Comparison of ENCODE assay signal across 30 mouse cellular contexts in genomic region chr12:51073503-51073902, GRCm38 (mm10).
"Had no signal": no experiment of that assay in that cellular context is flagged by ENCODE, and none has a peak within 500 bp of the region (broad histone marks: within the 10 kb centered on the region; RNA-seq: fewer than 3 reads in every experiment).

No protein-coding gene starts in this region.

- H3K4me2 ChIP-seq: heart, embryonic 11.5 days; heart, embryonic 12.5 days; heart, embryonic 13.5 days; heart, embryonic 15.5 days; hindbrain, embryonic 12.5 days; hindbrain, embryonic 13.5 days; hindbrain, embryonic 14.5 days; hindbrain, embryonic 15.5 days; intestine, embryonic 15.5 days; kidney, embryonic 15.5 days had no signal

- DNase-seq: heart, postnatal 10 days; heart, postnatal 14 days; heart, postnatal 36 days; heart, postnatal 4 days; kidney, adult 11 months; kidney, adult 18-20 months; kidney, adult 2 months; kidney, adult 8-10 months; kidney, adult 9 months; kidney, postnatal 10 days; kidney, postnatal 14 days; kidney, postnatal 25 days; kidney, postnatal 36 days; kidney, postnatal 4 days; layer of hippocampus, adult 9-11 months had no signal

- H3K4me1 ChIP-seq: heart, embryonic 12.5 days; heart, embryonic 13.5 days; heart, embryonic 15.5 days; hindbrain, embryonic 10.5 days; hindbrain, embryonic 12.5 days; hindbrain, embryonic 13.5 days; hindbrain, embryonic 15.5 days; intestine, embryonic 15.5 days; kidney, embryonic 15.5 days had no signal

- H3K9ac ChIP-seq: heart, embryonic 12.5 days; heart, embryonic 13.5 days; heart, embryonic 15.5 days; hindbrain, embryonic 12.5 days; hindbrain, embryonic 13.5 days; hindbrain, embryonic 14.5 days; hindbrain, embryonic 15.5 days; intestine, embryonic 15.5 days; kidney, embryonic 15.5 days had no signal

- H3K27ac ChIP-seq: heart, embryonic 13.5 days; heart, embryonic 15.5 days; hindbrain, embryonic 10.5 days; hindbrain, embryonic 12.5 days; hindbrain, embryonic 13.5 days; hindbrain, embryonic 14.5 days; hindbrain, embryonic 15.5 days; hindbrain, postnatal 0 days; intestine, embryonic 15.5 days; kidney, embryonic 15.5 days; kidney, postnatal 0 days; layer of hippocampus, adult 2 months; left cerebral cortex, adult 2 months had no signal

- H3K36me3 ChIP-seq: heart, embryonic 12.5 days; heart, embryonic 13.5 days; heart, embryonic 15.5 days; hindbrain, embryonic 10.5 days; hindbrain, embryonic 12.5 days; hindbrain, embryonic 13.5 days; hindbrain, embryonic 15.5 days; intestine, embryonic 15.5 days; kidney, embryonic 15.5 days had no signal

- H3K9me3 ChIP-seq: heart, embryonic 12.5 days; heart, embryonic 13.5 days; heart, embryonic 15.5 days; hindbrain, embryonic 10.5 days; hindbrain, embryonic 12.5 days; hindbrain, embryonic 13.5 days; hindbrain, embryonic 15.5 days; intestine, embryonic 15.5 days; kidney, embryonic 15.5 days had no signal

- H3K27me3 ChIP-seq: heart, embryonic 12.5 days; heart, embryonic 13.5 days; heart, embryonic 15.5 days; hindbrain, embryonic 12.5 days; hindbrain, embryonic 13.5 days; hindbrain, embryonic 15.5 days; intestine, embryonic 15.5 days; kidney, embryonic 15.5 days had no signal

- H3K4me3 ChIP-seq: heart, embryonic 12.5 days; heart, embryonic 13.5 days; heart, embryonic 15.5 days; hindbrain, embryonic 10.5 days; hindbrain, embryonic 12.5 days; hindbrain, embryonic 13.5 days; hindbrain, embryonic 15.5 days; intestine, embryonic 15.5 days; kidney, embryonic 15.5 days; layer of hippocampus, adult 2 months; left cerebral cortex, adult 2 months had no signal
